In the genomic region with DNA sequence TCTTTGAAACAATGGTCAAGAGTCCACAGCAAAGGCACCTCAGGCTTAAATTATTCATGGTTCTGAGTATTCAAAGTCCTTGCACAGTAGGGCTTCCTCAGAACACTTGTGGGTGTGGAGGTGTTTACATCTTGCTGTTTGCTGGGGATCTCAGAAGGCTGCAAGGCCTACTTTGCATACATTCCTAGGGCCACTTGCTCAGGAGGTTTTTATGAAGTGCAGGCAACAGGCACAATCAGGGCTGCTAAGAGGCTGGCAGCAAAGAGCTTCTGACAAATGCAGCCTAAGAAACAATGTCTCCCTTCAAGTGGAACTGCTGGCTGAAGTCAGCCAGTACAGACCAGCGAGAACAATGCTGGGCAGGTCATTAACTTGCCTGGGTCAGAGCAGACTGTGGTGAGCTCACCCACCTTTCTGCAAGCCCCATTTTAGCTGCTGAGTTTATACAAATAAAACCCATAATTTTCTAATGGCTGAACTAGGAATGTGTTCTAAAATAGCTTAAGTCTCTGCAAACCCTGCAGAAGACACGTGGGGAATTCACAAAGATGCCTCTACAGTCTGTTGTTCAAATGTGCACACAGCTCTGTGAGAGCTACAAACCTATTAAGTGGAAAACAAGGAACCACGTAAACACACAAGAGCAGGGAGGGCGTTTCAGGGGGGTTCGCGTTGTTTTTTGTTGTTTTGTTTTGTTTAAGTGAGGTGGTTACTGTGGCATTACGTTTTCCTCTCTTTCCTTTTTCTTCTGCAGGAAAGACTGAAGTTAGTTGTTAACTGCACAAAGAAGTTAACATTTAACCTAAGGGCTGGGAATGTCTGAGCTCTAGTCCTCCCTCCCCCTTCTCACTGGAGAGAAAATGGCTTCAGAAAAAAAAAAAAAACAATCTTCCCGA, we compare ENCODE assay signal across 11 mouse cellular contexts.
DNase-seq lines count a peak whose midpoint lies in the region; ATAC-seq and TF ChIP-seq lines count a peak whose summit lies in the region.
"Had no signal": no experiment of that assay in that cellular context is flagged by ENCODE, and none has a peak within 500 bp of the region (broad histone marks: within the 10 kb centered on the region; RNA-seq: fewer than 3 reads in every experiment).

No protein-coding gene starts in this region.

- no peak overlapping the region for H3K4me2 ChIP-seq in midbrain, embryonic 11.5 days
- no peak overlapping the region for H3K4me2 ChIP-seq in midbrain, postnatal 0 days (ENCODE audit: low read depth, low read length, poor library complexity, severe bottlenecking)
- H3K4me2 ChIP-seq in kidney, embryonic 15.5 days, result peak overlapping the region; percentile 45

- no peak overlapping the region; the same call in 1 of the 2 replicates for H3K27ac ChIP-seq in midbrain, embryonic 11.5 days (ENCODE audit: low read depth, low read length)
- no peak overlapping the region for H3K27ac ChIP-seq in midbrain, postnatal 0 days (ENCODE audit: low read depth, low read length)
- H3K27ac ChIP-seq in forebrain, embryonic 10.5 days, result peak overlapping the region; percentile 57
- peak overlapping the region; percentile 93 for H3K27ac ChIP-seq in kidney, embryonic 15.5 days
- peak overlapping the region; percentile 35; the same call in 1 of the 2 replicates for H3K27ac ChIP-seq in olfactory bulb, adult 2 months (ENCODE audit: insufficient read depth, low read depth, low read length)

- peak; percentile 90 for DNase-seq in midbrain, embryonic 11.5 days (ENCODE audit: low spot score, missing footprints)
- DNase-seq in midbrain, postnatal 0 days (ENCODE audit: low spot score), result no peak
- peak; percentile 36 for DNase-seq in forebrain, embryonic 10.5 days (ENCODE audit: extremely low spot score, low spot score)
- no peak for DNase-seq in spleen, postnatal 4 days (ENCODE audit: low spot score in 2 of 2)
- no peak for DNase-seq in frontal cortex, postnatal 14 days (ENCODE audit: low spot score in 2 of 2)
- DNase-seq in thymus, adult 18-20 months, result no peak
- DNase-seq: cerebellum, postnatal 36 days; heart, postnatal 10 days had no signal

- no peak overlapping the region for H3K4me3 ChIP-seq in midbrain, embryonic 11.5 days (ENCODE audit: low read depth, low read length)
- no peak overlapping the region for H3K4me3 ChIP-seq in midbrain, postnatal 0 days (ENCODE audit: low read depth, low read length)
- no peak overlapping the region for H3K4me3 ChIP-seq in forebrain, embryonic 10.5 days
- no peak overlapping the region for H3K4me3 ChIP-seq in kidney, embryonic 15.5 days (replicated peaks)
- H3K4me3 ChIP-seq in olfactory bulb, adult 2 months (ENCODE audit: insufficient read depth, low read depth, low read length), result no peak overlapping the region

- H3K36me3 ChIP-seq in midbrain, embryonic 11.5 days (ENCODE audit: control insufficient read depth, insufficient read depth, low read length), result no peaks in the 10 kb centered on the region
- H3K36me3 ChIP-seq in midbrain, postnatal 0 days (ENCODE audit: insufficient read depth, low read length), result no peaks in the 10 kb centered on the region
- H3K36me3 ChIP-seq in forebrain, embryonic 10.5 days (replicated peaks), result no peaks in the 10 kb centered on the region
- no peaks in the 10 kb centered on the region for H3K36me3 ChIP-seq in kidney, embryonic 15.5 days
- H3K36me3 ChIP-seq: G1E had no signal

- no peak for TF ChIP-seq POLR2A in olfactory bulb, adult 2 months (IDR thresholded peaks at IDR 0.05; ENCODE audit: insufficient read depth, low read depth, low read length)

- 20% methylated on average over 8 of the region's 8 CpGs for WGBS in midbrain, embryonic 11.5 days
- WGBS in midbrain, postnatal 0 days, result 30% methylated on average over 8 of the region's 8 CpGs
- 20% methylated on average over 8 of the region's 8 CpGs for WGBS in forebrain, embryonic 10.5 days
- WGBS in kidney, embryonic 15.5 days, result 30% methylated on average over 8 of the region's 8 CpGs
- WGBS in olfactory bulb, adult 2 months, result 23% methylated on average over 8 of the region's 8 CpGs

- TF ChIP-seq CTCF in midbrain, postnatal 0 days (IDR thresholded peaks at IDR 0.05), result no peak
- no peak for TF ChIP-seq CTCF in olfactory bulb, adult 2 months (IDR thresholded peaks at IDR 0.05; ENCODE audit: insufficient read depth, low read depth, low read length)

- no peaks in the 10 kb centered on the region for H3K9me3 ChIP-seq in midbrain, embryonic 11.5 days (ENCODE audit: control insufficient read depth, low read length)
- H3K9me3 ChIP-seq in midbrain, postnatal 0 days (ENCODE audit: low read length), result no peaks in the 10 kb centered on the region
- H3K9me3 ChIP-seq in forebrain, embryonic 10.5 days, result no peaks in the 10 kb centered on the region
- no peaks in the 10 kb centered on the region for H3K9me3 ChIP-seq in kidney, embryonic 15.5 days (replicated peaks)
- H3K9me3 ChIP-seq: G1E had no signal

- ATAC-seq in midbrain, embryonic 11.5 days (ENCODE audit: low FRiP score), result peak; percentile 78
- no peak for ATAC-seq in midbrain, postnatal 0 days (ENCODE audit: low FRiP score)
- peak; percentile 87 for ATAC-seq in kidney, embryonic 15.5 days (replicated peaks; ENCODE audit: low FRiP score)

- no peaks in the 10 kb centered on the region for H3K27me3 ChIP-seq in midbrain, embryonic 11.5 days (ENCODE audit: control insufficient read depth, insufficient read depth, low read length)
- H3K27me3 ChIP-seq in midbrain, postnatal 0 days (ENCODE audit: insufficient read depth, low read length), result no peaks in the 10 kb centered on the region
- peaks cover 59% of the 10 kb centered on the region for H3K27me3 ChIP-seq in forebrain, embryonic 10.5 days (ENCODE audit: poor library complexity, severe bottlenecking)
- no peaks in the 10 kb centered on the region for H3K27me3 ChIP-seq in kidney, embryonic 15.5 days

- no peak overlapping the region for H3K9ac ChIP-seq in midbrain, embryonic 11.5 days (ENCODE audit: low read length)
- H3K9ac ChIP-seq in midbrain, postnatal 0 days (replicated peaks; ENCODE audit: low read length, poor library complexity, severe bottlenecking), result no peak overlapping the region
- no peak overlapping the region for H3K9ac ChIP-seq in kidney, embryonic 15.5 days

- H3K4me1 ChIP-seq in midbrain, embryonic 11.5 days (ENCODE audit: control insufficient read depth, insufficient read depth, low read length), result peaks cover 12% of the 10 kb centered on the region
- no peaks in the 10 kb centered on the region for H3K4me1 ChIP-seq in midbrain, postnatal 0 days (ENCODE audit: insufficient read depth, low read length)
- H3K4me1 ChIP-seq in forebrain, embryonic 10.5 days, result peaks cover 58% of the 10 kb centered on the region
- H3K4me1 ChIP-seq in kidney, embryonic 15.5 days, result peaks cover 51% of the 10 kb centered on the region
- peaks cover 11% of the 10 kb centered on the region; the same call in 1 of the 2 replicates for H3K4me1 ChIP-seq in olfactory bulb, adult 2 months (ENCODE audit: control insufficient read depth, insufficient read depth, low read length)

Comparison
In these comparisons a context has a peak if more than half of its experiments do, and no peak if none do; other contexts are left out.
1. DNase-seq: peak in midbrain, embryonic 11.5 days (single experiment) and forebrain, embryonic 10.5 days (single experiment); none in midbrain, postnatal 0 days (single experiment), spleen, postnatal 4 days (0 of 2), frontal cortex, postnatal 14 days (0 of 2) and thymus, adult 18-20 months (0 of 2).
2. H3K27ac ChIP-seq: peak in forebrain, embryonic 10.5 days (single experiment), kidney, embryonic 15.5 days (single experiment) and olfactory bulb, adult 2 months (single experiment); none in midbrain, embryonic 11.5 days (single experiment) and midbrain, postnatal 0 days (single experiment).